In the genomic region with DNA sequence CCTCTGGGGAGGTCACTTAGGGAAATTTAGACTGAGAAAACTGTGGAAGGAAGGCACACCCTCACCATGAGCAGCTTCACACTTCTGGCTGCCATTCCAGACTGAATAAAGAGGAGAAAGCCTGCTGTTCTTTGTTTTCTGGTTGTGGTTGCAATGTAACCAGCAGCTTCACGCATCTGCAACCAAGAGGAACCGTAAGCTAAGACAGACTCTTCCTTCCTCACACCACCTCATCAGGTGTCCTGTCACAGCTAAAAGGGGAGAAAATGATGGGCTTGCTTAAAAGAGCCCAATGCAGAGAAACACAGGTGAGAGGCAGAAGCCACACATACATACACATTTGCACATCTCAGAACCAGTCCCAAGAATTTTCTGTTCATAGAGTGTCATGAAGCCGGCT, we compare ENCODE assay signal across 22 mouse cellular contexts.
"Had no signal": no experiment of that assay in that cellular context is flagged by ENCODE, and none has a peak within 500 bp of the region (broad histone marks: within the 10 kb centered on the region; RNA-seq: fewer than 3 reads in every experiment).

No protein-coding gene starts in this region.

- H3K27me3 ChIP-seq: heart, embryonic 13.5 days; heart, embryonic 15.5 days; hindbrain, embryonic 13.5 days; hindbrain, embryonic 15.5 days; limb, embryonic 12.5 days had no signal

- DNase-seq: gastrocnemius, postnatal 14 days; gastrocnemius, postnatal 36 days; heart, adult 18-20 months; heart, postnatal 14 days; heart, postnatal 36 days; kidney, adult 18-20 months; kidney, adult 8-10 months; kidney, postnatal 10 days; kidney, postnatal 25 days; kidney, postnatal 4 days; liver had no signal

- H3K9me3 ChIP-seq: heart, embryonic 15.5 days; hindbrain, embryonic 15.5 days; limb, embryonic 10.5 days had no signal

- H3K36me3 ChIP-seq: heart, embryonic 10.5 days; heart, embryonic 13.5 days; heart, embryonic 15.5 days; hindbrain, embryonic 13.5 days; hindbrain, embryonic 15.5 days; limb, embryonic 10.5 days; limb, embryonic 12.5 days had no signal

- H3K4me2 ChIP-seq: heart, embryonic 13.5 days; heart, embryonic 15.5 days; hindbrain, embryonic 13.5 days; hindbrain, embryonic 15.5 days; limb, embryonic 12.5 days had no signal

- ATAC-seq: hindbrain, postnatal 0 days; intestine, postnatal 0 days had no signal

- H3K9ac ChIP-seq: heart, embryonic 13.5 days; heart, embryonic 15.5 days; hindbrain, embryonic 13.5 days; hindbrain, embryonic 15.5 days; limb, embryonic 12.5 days had no signal

- H3K27ac ChIP-seq: heart, embryonic 10.5 days; heart, embryonic 13.5 days; heart, embryonic 15.5 days; hindbrain, embryonic 13.5 days; hindbrain, embryonic 15.5 days; hindbrain, postnatal 0 days; layer of hippocampus, adult 2 months; left cerebral cortex, adult 2 months; limb, embryonic 10.5 days; limb, embryonic 12.5 days had no signal

- H3K4me1 ChIP-seq: heart, embryonic 10.5 days; heart, embryonic 13.5 days; heart, embryonic 15.5 days; hindbrain, embryonic 13.5 days; hindbrain, embryonic 15.5 days; limb, embryonic 10.5 days; limb, embryonic 12.5 days had no signal

- H3K4me3 ChIP-seq: heart, embryonic 10.5 days; heart, embryonic 13.5 days; heart, embryonic 15.5 days; hindbrain, embryonic 13.5 days; hindbrain, embryonic 15.5 days; layer of hippocampus, adult 2 months; left cerebral cortex, adult 2 months; limb, embryonic 10.5 days; limb, embryonic 12.5 days had no signal
